Mouse (Mus musculus) NIH3T3 (cell line): ENCODE results near the gene Twf1.

Source experiments
- DNase-seq: peaks from one replicate; pipeline ENCODE4 v3.0.0-alpha.2; 2012; ENCODE audit warnings: low read depth

Twf1 gene

DNA sequence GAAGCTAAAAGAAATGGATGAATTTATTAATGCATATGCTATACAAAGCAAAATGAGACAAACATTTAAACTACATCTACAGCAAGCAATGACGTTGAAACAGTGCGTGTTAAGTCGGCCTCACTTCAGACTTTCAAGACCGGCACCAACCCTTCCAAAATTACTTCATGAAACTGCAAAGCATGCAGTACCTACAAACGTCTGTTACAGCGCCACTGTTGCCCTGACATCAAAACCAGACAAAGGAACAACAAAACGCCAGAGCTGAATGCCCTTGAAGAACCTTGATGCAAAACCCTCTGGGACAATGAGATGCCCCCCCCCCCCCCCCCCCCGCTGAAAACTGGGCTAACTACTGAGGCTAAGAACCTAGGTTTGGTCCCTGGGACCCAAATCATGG, 16.9 kb downstream of the Twf1 start:
- no peak for DNase-seq

DNA sequence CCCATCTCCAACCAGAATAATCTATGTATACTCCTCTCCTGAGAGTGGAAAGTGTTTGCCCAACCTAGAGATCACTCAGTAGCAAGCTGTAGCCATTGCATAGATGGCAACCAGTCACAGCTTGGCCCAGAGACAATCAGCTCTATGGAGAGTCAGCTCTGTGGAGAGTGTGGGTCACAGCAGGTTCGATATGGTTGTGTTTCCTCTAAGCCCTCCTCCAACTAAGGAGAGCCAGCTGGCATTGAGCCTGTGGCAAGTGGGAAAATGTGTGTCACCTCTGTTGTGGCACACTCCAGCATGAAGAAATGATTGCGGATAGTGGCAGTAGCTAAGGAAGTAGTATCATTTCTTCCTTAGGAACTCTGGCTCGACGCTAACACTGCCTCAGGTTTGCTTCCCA, 18.2 kb downstream of the Twf1 start:
- DNase-seq, result peak; percentile 36

DNA sequence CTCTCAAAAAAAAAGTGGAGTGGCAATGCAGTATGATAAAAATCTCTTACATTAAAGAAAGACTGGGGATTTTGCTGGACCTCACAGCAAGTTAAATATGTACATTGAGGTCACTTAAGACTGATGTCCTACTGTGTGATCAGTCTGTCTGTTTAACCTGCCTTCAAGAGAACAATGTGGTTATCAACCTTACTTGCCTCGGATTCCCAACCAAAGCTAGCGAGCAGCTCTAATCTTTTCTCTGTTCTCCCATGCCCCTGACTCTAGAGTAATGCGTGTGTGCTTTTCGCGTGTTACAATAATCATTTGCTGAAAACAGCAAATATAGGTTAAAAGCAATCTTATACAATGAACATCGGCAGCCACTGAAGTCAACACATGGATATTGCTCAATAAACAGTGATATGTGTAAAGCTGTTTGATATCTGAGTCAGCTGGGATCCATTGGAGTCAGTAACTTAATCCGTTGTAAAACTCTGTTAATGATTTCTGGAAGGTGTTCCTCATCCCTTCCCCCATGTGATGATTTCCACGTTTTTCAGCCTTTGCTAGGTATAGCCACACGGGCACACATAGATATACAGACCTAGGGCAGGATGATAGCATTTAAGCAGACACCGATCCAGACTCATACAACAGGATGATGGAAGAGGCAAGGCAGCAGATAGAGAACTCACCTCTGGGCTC, 21.1 kb downstream of the Twf1 start:
- DNase-seq, result no peak

DNA sequence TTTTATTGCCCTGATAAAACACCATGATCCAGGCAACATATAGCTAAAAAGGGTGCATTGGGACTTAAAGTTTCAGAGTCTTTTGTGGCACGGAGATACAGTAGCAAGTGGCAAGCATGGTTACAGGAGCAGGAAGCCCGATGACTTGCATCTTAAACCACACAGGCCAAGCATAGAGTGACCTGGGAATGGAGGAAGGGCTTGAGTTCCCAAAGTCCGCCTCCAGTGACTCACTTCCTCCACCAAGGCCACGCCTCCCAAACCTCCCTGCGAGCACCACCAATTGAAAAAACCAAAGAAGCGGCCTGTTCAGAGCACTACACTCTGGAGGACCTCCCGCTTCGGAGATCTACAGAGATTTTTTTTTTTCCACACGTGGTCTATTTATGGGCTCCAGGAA, 23.8 kb downstream of the Twf1 start:
- no peak for DNase-seq

DNA sequence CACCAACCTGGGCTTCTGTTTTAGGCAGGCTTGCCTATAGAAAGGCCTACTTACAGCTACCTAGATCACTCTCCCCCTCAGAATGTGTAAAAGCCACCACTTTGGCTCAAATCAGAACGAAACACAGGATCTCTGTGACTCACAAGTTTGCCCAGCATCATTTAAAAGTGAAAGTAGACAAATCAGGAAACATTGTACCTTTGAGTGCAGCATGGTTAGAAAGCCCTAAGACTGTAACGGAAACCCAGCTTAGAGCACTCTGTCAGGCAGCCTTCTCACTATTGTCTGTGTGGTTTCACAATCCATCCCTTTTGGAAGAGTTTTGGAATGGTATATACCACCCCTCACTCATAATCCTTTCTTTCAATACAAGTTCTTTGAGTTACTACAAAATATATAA, 24.8 kb downstream of the Twf1 start:
- DNase-seq, result no peak

DNA sequence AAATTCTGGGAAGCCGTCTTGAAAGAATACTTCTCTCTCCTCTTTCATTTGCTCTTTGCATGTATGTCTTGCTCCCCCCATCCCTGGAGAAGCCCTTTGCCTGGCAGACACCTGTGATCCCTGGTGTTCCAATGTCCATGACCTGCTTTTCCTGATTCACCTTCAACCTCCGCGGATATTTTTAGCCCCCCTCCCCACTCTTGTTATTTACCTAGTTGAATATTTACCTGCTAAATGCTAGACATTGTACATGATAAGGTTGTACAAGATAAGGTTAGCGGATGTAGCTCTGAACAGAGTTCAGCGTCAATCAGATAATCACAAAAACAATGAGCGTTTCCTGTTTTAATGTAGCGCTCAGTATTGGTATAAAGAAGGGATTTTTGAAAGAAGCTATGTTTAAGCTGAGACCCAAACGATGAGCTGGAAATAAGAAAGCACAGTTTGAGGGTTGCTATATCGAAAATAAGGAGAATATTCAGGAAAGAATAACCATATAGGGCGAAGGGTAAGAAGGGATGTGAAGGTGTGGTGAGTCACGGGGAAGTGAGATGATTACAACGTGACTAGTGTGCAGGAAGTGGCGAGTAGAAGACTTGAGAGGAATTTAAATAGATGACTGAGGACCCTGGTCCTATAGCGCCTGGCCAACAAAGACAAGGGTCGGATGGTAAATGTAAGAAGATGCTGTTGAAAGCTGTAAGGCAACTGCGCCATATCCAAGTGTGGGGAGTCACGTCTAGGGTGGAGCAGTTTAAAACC, 30.6 kb downstream of the Twf1 start:
- DNase-seq, result no peak

DNA sequence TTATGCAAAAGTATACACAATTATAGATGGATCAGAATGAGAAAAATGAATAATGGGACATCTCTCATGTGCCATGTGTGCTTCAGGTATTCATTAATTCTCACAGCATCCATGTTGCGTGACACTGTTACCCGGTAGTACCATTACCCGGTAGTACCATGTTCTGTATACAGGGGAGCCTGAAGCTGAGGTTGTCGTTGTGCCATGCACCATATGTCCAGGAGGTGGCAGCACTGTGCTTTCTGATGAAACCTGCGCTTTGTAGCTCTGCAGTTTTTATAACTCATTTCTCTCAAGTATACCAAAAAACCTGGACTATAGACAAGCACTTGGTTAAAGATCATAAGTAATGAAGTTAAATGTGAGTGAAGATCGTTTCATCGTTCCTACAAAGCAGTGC, 32.2 kb downstream of the Twf1 start:
- DNase-seq, result peak; percentile 95

DNA sequence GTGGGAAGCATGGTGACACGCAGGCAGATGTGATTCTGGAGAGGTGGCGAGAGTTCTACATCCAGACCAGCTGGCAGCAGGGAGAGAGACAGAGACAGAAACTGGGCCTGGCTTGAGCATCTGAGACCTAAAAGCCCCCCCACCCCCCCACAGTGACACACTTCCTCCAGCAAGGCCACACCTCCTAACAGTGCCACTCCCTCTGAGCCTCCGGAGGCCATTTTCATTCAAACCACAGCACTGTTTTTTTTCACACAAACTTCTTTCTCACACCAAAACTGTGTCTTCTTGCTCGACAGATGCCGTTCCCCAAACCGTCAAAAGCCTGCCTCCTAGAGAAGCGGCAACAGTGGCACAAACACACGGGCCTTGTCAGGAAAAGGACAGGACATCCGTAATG, 36.2 kb downstream of the Twf1 start:
- DNase-seq, result no peak

DNA sequence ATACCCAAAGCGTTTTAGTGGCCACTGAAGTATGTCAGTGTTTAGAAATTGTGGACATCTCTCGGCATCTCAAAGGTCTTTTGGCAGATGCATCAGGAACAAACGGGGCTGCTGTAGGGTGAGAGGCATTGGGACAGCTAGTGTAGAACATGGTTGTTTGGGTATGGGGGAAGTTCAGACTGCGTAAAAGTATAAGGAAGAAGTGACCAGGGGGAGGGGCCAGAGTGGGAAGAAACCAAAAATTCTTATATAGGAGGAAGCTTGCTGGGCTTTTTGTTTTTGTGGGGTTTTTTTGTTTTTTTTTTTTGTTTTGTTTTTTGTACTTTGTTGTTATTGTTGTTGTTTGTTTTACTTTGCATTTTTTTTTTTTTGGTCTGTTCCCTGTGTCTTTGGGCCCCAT, 44.8 kb downstream of the Twf1 start:
- no peak for DNase-seq

DNA sequence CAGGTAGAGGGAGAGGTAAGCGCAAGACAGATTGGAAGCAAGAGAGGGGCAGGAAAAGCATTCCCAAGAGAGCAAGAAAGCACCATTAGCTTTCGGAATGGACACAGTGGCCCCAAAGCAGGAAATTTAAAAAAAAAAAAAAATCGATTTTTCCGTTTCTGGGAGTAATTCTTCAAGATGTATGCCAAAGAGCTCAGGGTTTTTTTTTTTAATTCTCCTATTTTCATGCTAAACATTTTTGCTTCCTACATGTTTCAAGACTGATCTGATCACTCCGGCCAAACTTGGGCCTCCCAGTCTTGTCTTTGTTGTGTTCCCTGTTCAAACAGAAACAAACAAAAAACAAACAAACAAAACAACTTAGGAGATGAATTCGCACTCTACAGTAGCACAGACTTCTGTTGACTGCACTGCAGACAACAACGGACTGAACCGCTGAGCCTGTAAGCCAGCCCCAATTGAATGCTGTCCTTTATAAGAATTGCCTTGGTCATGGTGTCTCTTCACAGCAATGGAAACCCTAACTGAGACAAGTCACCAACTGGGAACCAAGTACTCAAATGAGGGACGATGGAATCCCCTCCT, 45.5 kb downstream of the Twf1 start:
- DNase-seq, result no peak

DNA sequence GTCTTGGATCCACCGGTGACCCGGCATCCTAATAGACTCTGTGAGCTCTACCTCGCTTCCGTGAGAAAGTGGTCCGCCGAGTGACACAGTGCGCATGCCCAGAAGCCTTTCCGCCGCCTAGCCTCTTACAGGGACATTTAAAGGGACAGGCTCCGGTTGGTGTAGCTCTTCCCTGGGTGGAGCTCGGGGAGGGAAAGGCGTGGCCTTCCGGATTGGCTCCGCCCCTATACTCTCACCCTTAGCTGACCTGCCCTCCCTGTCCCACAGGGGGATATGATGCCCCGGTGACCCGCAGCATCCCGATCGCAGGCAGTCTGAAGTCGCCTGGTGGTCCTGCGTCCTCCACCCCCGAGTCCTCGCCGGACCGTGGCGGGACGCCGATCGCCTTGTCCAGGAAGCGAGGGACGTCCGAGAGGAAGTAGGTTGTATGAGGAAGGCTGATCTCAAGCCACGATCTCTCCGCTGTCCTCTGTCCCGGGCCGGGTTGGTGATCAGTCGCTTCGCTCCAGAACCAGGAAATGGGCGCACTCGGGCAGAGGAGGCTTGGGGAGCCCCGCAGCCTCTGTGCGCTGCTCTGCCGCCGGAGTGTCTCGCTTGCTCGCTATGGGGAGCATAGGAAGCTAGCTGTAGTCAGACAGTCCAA, 46.2 kb downstream of the Twf1 start, which contains the start of the genes Pus7l and Irak4:
TSS of gene Pus7l (minus strand) at position 139 of the 643 bp plus-strand sequence.
TSS of gene Irak4 (plus strand) at position 235 of the 643 bp plus-strand sequence.
- DNase-seq, result peak; percentile 95

DNA sequence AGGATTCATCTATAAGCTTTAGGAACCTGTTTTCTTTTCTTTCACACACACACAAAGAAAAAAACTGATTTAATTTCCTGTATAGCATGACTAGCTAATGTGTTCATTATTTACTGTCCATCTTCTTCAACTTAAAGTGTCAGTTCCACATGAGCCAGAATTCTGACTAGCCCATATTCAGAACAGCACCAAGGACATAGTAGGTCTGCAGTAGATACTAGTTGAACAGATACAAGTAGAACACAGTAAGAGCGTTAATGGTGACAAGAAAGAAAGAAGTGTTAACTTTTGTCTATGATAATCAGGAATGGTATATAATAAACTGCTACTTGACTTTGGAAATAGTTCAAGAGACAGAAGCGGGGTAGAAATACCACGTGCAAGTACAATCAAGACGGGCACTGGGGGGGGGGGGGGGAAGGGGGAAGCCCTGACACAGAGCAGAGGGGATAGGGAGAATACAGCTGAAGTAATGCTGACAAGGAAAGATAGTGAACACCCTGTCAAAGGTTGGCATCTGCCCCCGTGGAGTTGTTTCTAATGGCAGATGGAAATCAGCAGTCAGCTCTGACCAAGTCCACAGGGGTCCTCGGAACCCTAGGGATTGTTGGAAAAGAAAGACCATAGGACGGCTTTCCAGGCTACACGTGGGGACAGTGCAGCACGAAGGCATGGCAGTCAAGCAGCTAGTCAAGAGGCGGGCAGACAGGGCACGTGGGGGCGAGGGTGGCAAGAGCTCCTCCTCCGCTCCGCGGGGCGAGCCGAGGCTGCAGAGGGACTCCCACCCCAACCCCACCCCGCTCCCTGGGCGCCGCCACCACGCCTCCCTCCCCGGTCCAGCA, 46.9 kb downstream of the Twf1 start:
- no peak for DNase-seq

DNA sequence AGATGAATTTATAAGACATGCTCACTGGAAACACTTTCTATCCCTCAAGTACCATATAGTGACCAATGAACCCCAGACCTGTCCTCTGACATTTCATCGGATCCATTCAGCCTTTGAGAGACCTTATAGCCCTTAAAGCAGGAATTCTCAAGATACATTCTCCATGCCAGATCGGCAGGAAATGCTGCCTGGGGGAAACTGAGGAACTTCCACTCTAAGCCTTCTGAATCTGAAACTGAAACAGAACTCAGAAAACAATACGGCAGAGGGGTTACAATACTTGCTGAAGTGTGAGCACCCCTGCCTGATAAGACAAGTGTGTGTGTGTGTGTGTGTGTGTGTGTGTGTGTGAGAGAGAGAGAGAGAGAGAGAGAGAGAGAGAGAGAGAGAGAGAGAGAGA, 50.4 kb downstream of the Twf1 start:
- DNase-seq, result no peak

DNA sequence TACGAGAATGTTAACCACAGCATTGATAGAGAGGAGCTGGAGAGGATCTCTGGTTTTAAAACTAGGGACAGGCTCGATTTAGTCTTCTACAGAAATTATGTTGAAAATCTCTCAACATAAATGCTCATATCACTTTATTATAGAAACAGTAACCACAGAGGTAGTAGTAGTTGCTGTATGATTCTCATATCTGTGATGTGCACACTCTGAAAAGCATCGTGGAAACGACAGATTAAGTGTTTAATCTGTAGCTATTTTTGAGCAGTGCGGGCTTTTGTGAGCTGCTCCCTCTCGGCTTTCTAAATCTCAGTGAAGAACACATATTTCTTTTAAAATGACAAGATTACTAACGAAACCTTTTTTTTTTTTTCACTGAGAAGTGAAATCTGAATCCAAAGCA, 54.2 kb downstream of the Twf1 start:
- DNase-seq, result no peak

DNA sequence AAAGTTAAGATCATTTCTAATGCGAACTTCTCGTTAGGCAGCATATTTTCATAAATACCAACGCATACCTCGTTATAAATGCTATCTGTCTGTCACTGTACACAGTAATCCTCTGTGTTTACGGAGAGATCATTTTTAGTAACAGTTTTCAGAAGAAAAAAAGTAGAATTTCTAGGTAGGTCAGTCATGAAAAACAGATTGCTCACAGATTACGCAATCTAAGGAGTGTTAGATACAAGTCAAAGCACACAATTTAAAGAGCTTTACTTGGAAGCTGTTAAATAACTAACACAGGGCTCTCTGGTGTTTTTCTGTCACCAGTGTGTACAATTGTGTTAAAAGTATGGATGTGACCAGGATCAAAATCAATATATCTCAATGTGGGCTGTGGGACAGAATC, 56.7 kb downstream of the Twf1 start:
- peak; percentile 20 for DNase-seq

DNA sequence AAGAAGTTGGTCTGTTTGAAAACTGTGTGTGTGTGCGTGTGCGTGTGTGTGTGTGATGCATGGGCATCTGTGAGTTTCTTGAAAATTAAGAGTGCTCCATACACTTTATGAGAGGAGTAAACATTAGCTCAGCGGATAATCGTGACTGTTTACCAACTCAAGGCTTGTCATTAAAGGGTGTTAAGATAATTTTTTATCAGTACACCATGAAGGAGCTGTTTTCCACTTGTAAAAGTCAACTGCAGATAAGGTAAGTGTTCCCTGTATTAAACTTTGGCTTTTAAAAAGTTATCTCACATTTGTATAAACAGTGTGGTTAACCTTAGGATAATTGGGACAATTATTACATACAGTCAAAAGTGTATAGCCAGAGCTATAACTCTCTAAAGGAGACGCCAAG, 57.4 kb downstream of the Twf1 start:
- DNase-seq, result no peak

DNA sequence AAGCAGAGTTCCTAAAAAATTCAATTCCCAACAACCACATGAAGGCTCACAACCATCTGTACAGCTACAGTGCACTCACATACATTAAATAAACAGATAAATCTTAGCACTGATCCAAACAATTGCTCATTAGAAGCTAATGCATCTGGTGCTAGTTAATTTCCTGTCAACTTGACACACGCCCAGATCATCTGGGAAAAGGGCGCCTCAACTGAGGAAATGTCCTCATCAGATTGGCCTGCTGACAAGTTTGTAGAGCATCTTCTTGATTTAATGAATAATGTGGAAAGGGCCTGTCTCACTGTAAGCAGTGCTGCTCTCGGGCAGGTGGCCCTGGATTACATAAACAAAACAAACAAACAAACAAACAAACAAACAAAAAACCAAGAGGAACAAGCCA, 59.2 kb downstream of the Twf1 start:
- DNase-seq, result no peak
